Mouse (Mus musculus): ENCODE data around the gene Ddias. TPM values are rescaled to one million over a fixed set of nuclear protein-coding genes. Genes with fewer than 3 reads are reported as not detected.
"Not testable (repeated sequence)": the region's sequence is repeated elsewhere in the genome, so short reads cannot be mapped to it uniquely, and the experiment has no call there.

The Ddias gene
- polyA plus RNA-seq (2016; fragmentation: Nextera tagmentation; extraction: Ambion mirVana) = 23.5 and 24.7 TPM in 2 replicates

DNA sequence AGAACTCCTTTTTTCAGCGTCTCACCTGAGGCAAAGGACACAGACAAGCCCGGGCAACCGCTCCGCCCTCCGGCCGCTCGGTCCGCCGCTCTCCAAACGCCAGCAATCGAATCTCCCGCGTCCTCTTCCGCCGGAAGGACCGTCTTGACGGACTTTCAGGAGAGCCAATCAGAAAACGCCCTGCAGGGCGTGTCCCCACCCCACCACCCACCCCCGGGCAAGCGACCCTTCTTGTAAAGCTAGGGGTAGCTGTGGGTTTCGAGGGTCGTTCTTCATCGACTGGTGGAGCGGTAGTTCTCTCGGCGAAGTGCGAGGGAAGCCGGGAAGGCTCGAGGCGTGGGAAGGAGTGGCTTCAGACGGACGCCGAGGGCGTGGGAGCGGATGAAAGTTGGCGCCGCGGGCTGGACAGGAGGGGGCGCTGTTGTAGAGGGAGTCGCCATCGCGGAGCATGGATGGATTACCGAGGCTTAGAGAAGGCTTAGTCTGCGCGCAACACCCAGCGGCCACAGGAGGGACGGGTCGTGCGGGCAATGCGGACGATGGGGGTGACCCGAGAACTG lies at the start of gene Ddias, which contains the start of gene Prcp:
Gene Ddias, minus strand, starts transcription at position 132 of the 560 bp plus-strand sequence.
Gene Prcp, plus strand, starts transcription at position 355 of the 560 bp plus-strand sequence.
- Histone ChIP-seq H3K27ac (replicated peaks) (peak within 1 kb of the TSS; percentile 97), H3K27me3 (replicated peaks; ENCODE audit: low read depth, poor library complexity, severe bottlenecking) (no peaks in the 10 kb centered on the region), H3K36me3 (replicated peaks) (peaks cover 14% of the 10 kb centered on the region), H3K9me3 (no peaks in the 10 kb centered on the region), H3K4me3 (peak within 1 kb of the TSS; percentile 71), H3K4me1 (peaks cover 34% of the 10 kb centered on the region)
- under 1% methylated on average over 53 of the region's 53 CpGs for WGBS
- DNase-seq (ENCODE audit: low spot score) = peak; percentile 96

GRCm38 (mm10) chr7:92920857-92921172 lies 46.8 kb upstream of the Ddias start:
- DNase-seq (ENCODE audit: low spot score) = no peak
- H3K9me3 ChIP-seq = no peaks in the 10 kb centered on the region
- peaks cover 9% of the 10 kb centered on the region for H3K36me3 ChIP-seq (replicated peaks)
- H3K27ac ChIP-seq (replicated peaks) = no peak overlapping the region
- 76% methylated on average over 2 of the region's 2 CpGs for WGBS
- no peaks in the 10 kb centered on the region for H3K4me1 ChIP-seq
- H3K27me3 ChIP-seq (replicated peaks; ENCODE audit: low read depth, poor library complexity, severe bottlenecking) = no peaks in the 10 kb centered on the region
- no peak overlapping the region for H3K4me3 ChIP-seq

DNA sequence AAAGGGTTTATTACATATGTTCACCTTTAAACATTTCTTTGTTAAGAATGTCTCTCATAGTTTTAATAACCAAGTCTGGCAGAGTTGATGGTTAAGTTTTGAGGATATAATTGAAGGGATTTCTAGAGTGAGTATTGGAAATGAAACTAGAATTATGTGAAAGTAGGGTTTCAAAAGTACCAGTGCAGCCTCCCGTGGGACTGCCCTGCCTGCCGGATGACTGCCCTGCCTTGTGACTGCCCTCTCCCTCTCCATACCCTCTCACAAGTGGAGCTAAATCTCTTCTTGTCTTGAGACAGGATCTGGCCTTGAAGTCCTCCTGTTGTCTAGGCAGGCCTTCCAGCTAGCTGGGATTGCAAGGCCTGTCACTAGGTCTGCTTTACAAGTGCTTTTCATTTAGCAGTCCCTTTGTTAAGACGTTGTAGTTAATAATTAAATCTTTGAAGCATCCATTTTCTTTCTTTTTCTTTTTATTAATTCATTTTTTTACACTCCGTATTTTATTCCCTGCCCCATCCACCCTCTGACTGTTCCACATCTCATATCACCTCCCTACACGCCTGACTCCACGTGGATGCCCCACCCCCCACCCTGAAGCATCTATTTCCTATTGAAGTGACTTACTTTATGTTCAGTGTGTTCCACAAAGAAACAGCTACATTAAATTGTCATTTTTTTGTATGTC lies 46.3 kb upstream of the Ddias start:
- Histone ChIP-seq H3K36me3 (replicated peaks) (peaks cover 9% of the 10 kb centered on the region), H3K4me3 (no peak overlapping the region), H3K4me1 (no peaks in the 10 kb centered on the region), H3K27me3 (replicated peaks; ENCODE audit: low read depth, poor library complexity, severe bottlenecking) (no peaks in the 10 kb centered on the region), H3K27ac (replicated peaks) (no peak overlapping the region), H3K9me3 (no peaks in the 10 kb centered on the region)
- WGBS = 84% methylated on average over 6 of the region's 6 CpGs
- DNase-seq (ENCODE audit: low spot score) = no peak

GRCm38 (mm10) chr7:92904285-92904684 lies 30.2 kb upstream of the Ddias start:
- not testable (repeated sequence) for H3K4me3 ChIP-seq; H3K36me3 ChIP-seq (replicated peaks); H3K9me3 ChIP-seq; DNase-seq (ENCODE audit: low spot score); H3K4me1 ChIP-seq; H3K27me3 ChIP-seq (replicated peaks; ENCODE audit: low read depth, poor library complexity, severe bottlenecking); H3K27ac ChIP-seq (replicated peaks)
- 39% methylated on average over 7 of the region's 7 CpGs for WGBS

GRCm38 (mm10) chr7:92903360-92904038 lies 29.5 kb upstream of the Ddias start:
- H3K27ac ChIP-seq (replicated peaks) = no peak overlapping the region
- peaks cover 7% of the 10 kb centered on the region for H3K4me1 ChIP-seq
- no peaks in the 10 kb centered on the region for H3K27me3 ChIP-seq (replicated peaks; ENCODE audit: low read depth, poor library complexity, severe bottlenecking)
- no peaks in the 10 kb centered on the region for H3K9me3 ChIP-seq
- no peak overlapping the region for H3K4me3 ChIP-seq
- peak; percentile 79 for DNase-seq (ENCODE audit: low spot score)
- 54% methylated on average over 7 of the region's 7 CpGs for WGBS
- no peaks in the 10 kb centered on the region for H3K36me3 ChIP-seq (replicated peaks)

- no peaks in the 10 kb centered on the region for H3K9me3 ChIP-seq
- WGBS = 61% methylated on average over 2 of the region's 2 CpGs
- no peaks in the 10 kb centered on the region; the same call in 1 of the 2 replicates for H3K36me3 ChIP-seq (replicated peaks)
- no peaks in the 10 kb centered on the region for H3K27me3 ChIP-seq (replicated peaks; ENCODE audit: low read depth, poor library complexity, severe bottlenecking)
- DNase-seq (ENCODE audit: low spot score) = peak; percentile 17
- H3K4me1 ChIP-seq = no peaks in the 10 kb centered on the region
- H3K27ac ChIP-seq (replicated peaks) = no peak overlapping the region
- H3K4me3 ChIP-seq = no peak overlapping the region
These were observed 23.0 kb upstream of the Ddias start for GRCm38 (mm10) chr7:92897021-92897420.

- DNase-seq (ENCODE audit: low spot score) = no peak
- WGBS = 80% methylated on average over 5 of the region's 5 CpGs
These were observed 22.0 kb upstream of the Ddias start for GRCm38 (mm10) chr7:92896036-92896435.

GRCm38 (mm10) chr7:92893478-92893877 lies 19.4 kb upstream of the Ddias start:
- no peaks in the 10 kb centered on the region for H3K9me3 ChIP-seq
- H3K27me3 ChIP-seq (replicated peaks; ENCODE audit: low read depth, poor library complexity, severe bottlenecking) = no peaks in the 10 kb centered on the region
- H3K4me3 ChIP-seq = no peak overlapping the region
- DNase-seq (ENCODE audit: low spot score) = no peak
- peaks cover 18% of the 10 kb centered on the region for H3K4me1 ChIP-seq
- WGBS = 51% methylated on average over 3 of the region's 3 CpGs
- no peak overlapping the region for H3K27ac ChIP-seq (replicated peaks)
- H3K36me3 ChIP-seq (replicated peaks) = no peaks in the 10 kb centered on the region; the same call in 1 of the 2 replicates

More at GRCm38 (mm10) chr7:92896036-92896435, 22.0 kb upstream of the Ddias start:
- Histone ChIP-seq H3K27ac (replicated peaks) (no peak overlapping the region), H3K9me3 (no peaks in the 10 kb centered on the region), H3K4me1 (peaks cover 1% of the 10 kb centered on the region), H3K36me3 (replicated peaks) (no peaks in the 10 kb centered on the region; the same call in 1 of the 2 replicates), H3K27me3 (replicated peaks; ENCODE audit: low read depth, poor library complexity, severe bottlenecking) (no peaks in the 10 kb centered on the region), H3K4me3 (no peak overlapping the region)

GRCm38 (mm10) chr7:92890618-92891230 lies 16.7 kb upstream of the Ddias start:
- Histone ChIP-seq H3K27ac (replicated peaks) (no peak overlapping the region), H3K27me3 (replicated peaks; ENCODE audit: low read depth, poor library complexity, severe bottlenecking) (no peaks in the 10 kb centered on the region), H3K4me3 (no peak overlapping the region), H3K36me3 (replicated peaks) (peaks cover 6% of the 10 kb centered on the region), H3K9me3 (no peaks in the 10 kb centered on the region), H3K4me1 (peaks cover 18% of the 10 kb centered on the region)
- DNase-seq (ENCODE audit: low spot score) = no peak
- 25% methylated on average over 4 of the region's 4 CpGs for WGBS

GRCm38 (mm10) chr7:92890211-92890610 lies 16.2 kb upstream of the Ddias start:
- Histone ChIP-seq H3K4me1 (peaks cover 18% of the 10 kb centered on the region), H3K36me3 (replicated peaks) (peaks cover 6% of the 10 kb centered on the region), H3K4me3 (no peak overlapping the region), H3K27ac (replicated peaks) (no peak overlapping the region), H3K27me3 (replicated peaks; ENCODE audit: low read depth, poor library complexity, severe bottlenecking) (no peaks in the 10 kb centered on the region), H3K9me3 (no peaks in the 10 kb centered on the region)
- 26% methylated on average over 1 of the region's 1 CpGs for WGBS
- peak; percentile 23 for DNase-seq (ENCODE audit: low spot score)

DNA sequence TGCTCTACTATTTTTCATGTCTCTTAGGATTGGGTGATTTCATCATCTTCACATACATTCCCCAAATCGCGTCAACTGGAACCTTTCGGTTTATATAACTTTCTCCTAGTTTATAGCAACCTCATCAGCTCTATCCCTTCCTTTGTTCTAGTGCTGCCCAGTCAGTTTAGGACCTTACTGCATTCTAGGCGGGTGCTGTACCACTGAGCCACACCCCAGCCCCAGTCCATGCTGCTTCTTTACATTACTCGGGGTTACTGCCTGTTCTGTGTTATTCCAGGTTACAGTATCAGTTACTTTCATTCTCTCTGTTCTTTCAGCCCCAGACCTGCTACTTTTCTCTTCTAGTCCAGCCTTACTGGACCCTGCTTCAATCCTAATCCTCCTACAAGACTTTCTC lies 13.2 kb upstream of the Ddias start:
- H3K27me3 ChIP-seq (replicated peaks; ENCODE audit: low read depth, poor library complexity, severe bottlenecking) = no peaks in the 10 kb centered on the region
- peaks cover 18% of the 10 kb centered on the region for H3K4me1 ChIP-seq
- peaks cover 6% of the 10 kb centered on the region for H3K36me3 ChIP-seq (replicated peaks)
- no peak for DNase-seq (ENCODE audit: low spot score)
- H3K27ac ChIP-seq (replicated peaks) = no peak overlapping the region
- no peak overlapping the region for H3K4me3 ChIP-seq
- 93% methylated on average over 5 of the region's 5 CpGs for WGBS
- no peaks in the 10 kb centered on the region for H3K9me3 ChIP-seq

DNA sequence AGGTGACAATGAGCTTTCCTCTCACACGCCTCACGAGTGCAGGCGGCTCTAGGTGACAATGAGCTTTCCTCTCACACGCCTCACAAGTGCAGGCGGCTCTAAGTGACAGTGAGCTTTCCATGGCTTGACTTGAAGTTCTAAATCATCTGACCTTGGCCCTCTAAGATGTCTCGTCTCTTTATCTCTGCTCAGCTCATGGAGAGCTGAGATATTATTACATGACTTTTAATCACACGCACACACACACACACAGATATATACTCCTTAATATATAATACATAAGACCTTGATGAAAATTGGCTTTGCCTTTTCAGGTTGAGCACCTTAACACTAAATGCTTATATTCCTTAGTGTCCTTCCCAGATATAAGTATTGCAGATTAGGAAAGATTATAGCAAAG lies 12.8 kb upstream of the Ddias start:
- Histone ChIP-seq H3K9me3 (no peaks in the 10 kb centered on the region), H3K4me1 (peaks cover 18% of the 10 kb centered on the region), H3K36me3 (replicated peaks) (peaks cover 6% of the 10 kb centered on the region), H3K27me3 (replicated peaks; ENCODE audit: low read depth, poor library complexity, severe bottlenecking) (no peaks in the 10 kb centered on the region), H3K4me3 (no peak overlapping the region), H3K27ac (replicated peaks) (no peak overlapping the region)
- 87% methylated on average over 7 of the region's 7 CpGs for WGBS
- DNase-seq (ENCODE audit: low spot score) = no peak
